Mouse (Mus musculus) C2C12 (cell line): ENCODE results near the gene Emp2. TPM values are rescaled to one million over a fixed set of nuclear protein-coding genes. Genes with fewer than 3 reads are reported as not detected.
"Not testable (repeated sequence)": the region's sequence is repeated elsewhere in the genome, so short reads cannot be mapped to it uniquely, and the experiment has no call there.

Experiments used
- H3K27me3 ChIP-seq: one replicate; pipeline ENCODE4 v1.6.1; 2011; ENCODE audit not compliant: control insufficient read depth, insufficient read depth, insufficient read length
- H3K36me3 ChIP-seq: one replicate; pipeline ENCODE4 v1.6.1; 2011; ENCODE audit not compliant: control insufficient read depth, insufficient read depth
- H3K4me3 ChIP-seq: one replicate; pipeline ENCODE4 v1.5.1; 2011; ENCODE audit warnings: mild to moderate bottlenecking, control low read depth; ENCODE audit not compliant: poor library complexity, insufficient read depth, severe bottlenecking
- H3K79me2 ChIP-seq: one replicate; pipeline ENCODE4 v1.6.1; 2011; ENCODE audit not compliant: control insufficient read depth, insufficient read depth
- H3K79me3 ChIP-seq: one replicate; pipeline ENCODE4 v1.6.1; 2011; ENCODE audit warnings: low read depth, control low read depth
- H3ac ChIP-seq: one replicate; pipeline ENCODE3; 2011; ENCODE audit warnings: low read depth; ENCODE audit not compliant: control insufficient read depth, insufficient read length
- CEBPB ChIP-seq: IDR thresholded peaks from one replicate; pipeline ENCODE4 v1.6.1; 2011; ENCODE audit warnings: low read depth, mild to moderate bottlenecking, control low read depth, moderate library complexity
- CTCF ChIP-seq: IDR thresholded peaks from one replicate; pipeline ENCODE4 v1.5.1; 2011; ENCODE audit not compliant: control insufficient read depth, insufficient read depth, insufficient read length
- FOSL1 ChIP-seq: IDR thresholded peaks from one replicate; pipeline ENCODE4 v1.8.0; 2011; ENCODE audit warnings: mild to moderate bottlenecking, low read length; ENCODE audit not compliant: poor library complexity, insufficient read depth, severe bottlenecking
- MAX ChIP-seq: IDR thresholded peaks from one replicate; pipeline ENCODE4 v1.6.1; 2011; ENCODE audit warnings: mild to moderate bottlenecking, control low read depth
- MYOD1 ChIP-seq: IDR thresholded peaks from one replicate; pipeline ENCODE4 v1.6.1; 2011; ENCODE audit warnings: low read depth; ENCODE audit not compliant: control insufficient read depth, insufficient read length
- MYOG ChIP-seq: IDR thresholded peaks from one replicate; pipeline ENCODE4 v1.6.1; 2011; ENCODE audit not compliant: control insufficient read depth, insufficient read length; ENCODE audit errors: extremely low read depth
- USF1 ChIP-seq: IDR thresholded peaks from one replicate; pipeline ENCODE4 v1.6.1; 2011; ENCODE audit warnings: low read depth, mild to moderate bottlenecking, control low read depth, moderate library complexity
- polyA plus RNA-seq: library from polyadenylated mRNA; unstranded; fragments of >200 nt; fragmentation: generic; extraction: Trizol; gene quantifications from one replicate; pipeline ENCODE4 v1.2.1, GENCODE M21; 2012; ENCODE audit warnings: missing spikeins

Gene Emp2
- polyA plus RNA-seq, 1 experiment, result 41.2 TPM

DNA sequence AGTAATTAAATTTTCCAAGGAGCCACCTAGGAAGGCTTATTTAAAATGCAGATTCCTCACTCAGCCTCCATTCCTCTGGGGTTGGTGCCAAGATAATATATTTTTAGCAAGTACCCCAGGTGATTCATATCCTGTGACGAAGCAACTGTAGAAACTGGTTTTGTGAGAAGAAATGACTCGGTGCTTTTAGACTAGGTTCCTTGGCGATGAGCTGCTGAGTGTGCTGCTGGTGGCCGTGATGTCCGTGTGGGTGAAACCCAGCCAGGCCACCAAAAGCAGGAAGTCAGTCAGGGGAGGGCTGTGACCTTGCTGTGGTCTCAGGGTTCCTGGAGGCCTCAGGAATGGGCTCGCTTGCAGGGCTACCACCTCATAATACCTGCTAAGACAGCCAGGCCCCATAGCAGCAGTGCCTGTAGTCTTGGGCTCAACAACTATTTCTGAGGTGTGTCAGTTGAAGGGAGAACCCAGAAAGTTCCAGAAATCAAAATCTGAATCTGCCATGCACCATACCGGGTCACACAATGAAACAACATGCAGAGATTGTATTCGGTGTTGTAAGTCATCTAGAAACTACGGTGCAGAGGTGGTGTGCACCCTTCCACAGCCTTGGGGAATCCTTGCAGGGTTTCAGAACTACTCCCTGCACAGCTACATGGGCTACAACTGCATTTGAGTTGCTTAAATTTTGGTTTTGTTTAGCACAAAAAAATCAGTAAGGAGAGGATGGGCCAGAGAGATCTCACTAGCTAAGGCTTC, 27.1 kb downstream of the Emp2 start:
- Histone ChIP-seq H3K27me3 (no peaks in the 10 kb centered on the region), H3K4me3 (no peak overlapping the region), H3K79me3 (no peaks in the 10 kb centered on the region), H3K79me2 (no peaks in the 10 kb centered on the region), H3ac (no peak overlapping the region), H3K36me3 (peaks cover 14% of the 10 kb centered on the region)
- TF ChIP-seq MYOG (no peak), MYOD1 (no peak), MAX (peak; percentile 26), CEBPB (no peak), CTCF (no peak), FOSL1 (peak; percentile 31), USF1 (no peak)

GRCm38 (mm10) chr16:10281890-10282289, 31.9 kb downstream of the Emp2 start:
- Histone ChIP-seq H3K27me3 (no peaks in the 10 kb centered on the region), H3K79me3 (no peaks in the 10 kb centered on the region), H3K79me2 (no peaks in the 10 kb centered on the region), H3K4me3 (no peak overlapping the region), H3K36me3 (no peaks in the 10 kb centered on the region), H3ac (no peak overlapping the region)
- TF ChIP-seq CTCF, result no peak
- no peak for TF ChIP-seq USF1
- no peak for TF ChIP-seq CEBPB
- TF ChIP-seq MAX, result no peak
- no peak for TF ChIP-seq FOSL1
- no peak for TF ChIP-seq MYOD1
- TF ChIP-seq MYOG, result no peak

GRCm38 (mm10) chr16:10280286-10280951, 33.3 kb downstream of the Emp2 start:
- no peaks in the 10 kb centered on the region for H3K36me3 ChIP-seq
- H3K27me3 ChIP-seq, result no peaks in the 10 kb centered on the region
- peak; percentile 70 for TF ChIP-seq CTCF
- TF ChIP-seq FOSL1, result no peak
- no peaks in the 10 kb centered on the region for H3K79me3 ChIP-seq
- H3K4me3 ChIP-seq, result no peak overlapping the region
- no peaks in the 10 kb centered on the region for H3K79me2 ChIP-seq
- no peak overlapping the region for H3ac ChIP-seq

DNA sequence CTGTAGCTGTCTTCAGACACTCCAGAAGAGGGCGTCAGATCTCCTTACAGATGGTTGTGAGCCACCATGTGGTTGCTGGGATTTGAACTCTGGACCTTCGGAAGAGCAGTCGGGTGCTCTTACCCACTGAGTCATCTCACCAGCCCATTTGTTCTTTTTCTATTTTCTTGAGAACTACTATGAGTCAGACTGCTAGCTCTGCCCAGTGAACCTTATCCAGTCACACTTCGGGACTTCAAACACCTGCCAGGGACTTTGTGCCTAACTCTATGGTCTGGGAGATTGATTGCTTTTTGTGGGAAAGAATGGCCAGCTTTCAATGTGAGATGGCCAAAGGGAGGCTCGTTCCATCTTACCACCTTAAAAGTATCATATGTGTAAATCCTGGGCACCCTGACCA, 37.0 kb downstream of the Emp2 start:
- H3K79me3 ChIP-seq, H3K4me3 ChIP-seq, H3ac ChIP-seq, H3K36me3 ChIP-seq, H3K27me3 ChIP-seq, H3K79me2 ChIP-seq: not testable (repeated sequence)

DNA sequence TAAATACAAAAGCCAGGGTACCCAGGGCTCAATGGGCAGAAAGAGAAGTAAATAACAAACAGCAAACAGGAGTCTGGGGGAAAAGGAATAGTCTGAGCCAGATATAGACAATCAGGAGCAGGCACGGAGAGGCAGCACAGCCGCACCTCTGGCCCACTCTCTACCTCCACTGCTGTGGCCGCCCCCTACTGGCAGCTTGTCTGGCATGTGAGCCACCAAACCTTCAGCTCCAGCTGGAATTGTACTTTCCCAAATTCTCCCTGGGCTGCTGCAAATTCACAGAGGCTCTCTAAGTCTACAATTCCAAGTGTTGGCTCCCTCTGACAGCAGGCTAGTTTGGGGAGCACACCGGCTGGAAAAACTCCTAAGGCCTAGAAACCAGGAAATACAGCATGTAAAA, 39.3 kb downstream of the Emp2 start:
- no peaks in the 10 kb centered on the region for H3K79me2 ChIP-seq
- no peaks in the 10 kb centered on the region for H3K79me3 ChIP-seq
- TF ChIP-seq MYOG, result no peak
- TF ChIP-seq USF1, result no peak
- TF ChIP-seq MAX, result no peak
- peak; percentile 21 for TF ChIP-seq CTCF
- no peak for TF ChIP-seq FOSL1
- TF ChIP-seq CEBPB, result no peak

DNA sequence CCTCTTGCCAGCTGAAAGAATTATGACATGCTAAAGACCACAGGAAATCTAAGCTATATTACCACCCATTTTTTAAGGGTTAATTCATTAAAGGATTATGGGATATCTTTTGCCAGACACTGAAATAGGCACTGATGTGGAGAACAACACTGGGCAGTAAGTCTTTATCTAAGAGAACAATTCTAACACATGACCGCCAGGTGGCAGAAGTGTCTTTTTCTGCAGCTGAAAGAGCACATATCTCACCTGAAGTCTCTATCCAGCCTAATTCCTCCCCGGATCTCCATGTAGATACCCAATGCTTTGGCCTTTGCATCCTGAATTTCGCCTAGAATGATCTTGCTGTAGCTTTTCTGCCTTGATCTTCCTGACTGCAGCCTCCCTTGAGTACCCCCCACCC, 41.5 kb downstream of the Emp2 start:
- Histone ChIP-seq H3K4me3 (no peak overlapping the region), H3K79me2 (no peaks in the 10 kb centered on the region), H3ac (no peak overlapping the region), H3K27me3 (peaks cover 8% of the 10 kb centered on the region), H3K36me3 (no peaks in the 10 kb centered on the region), H3K79me3 (no peaks in the 10 kb centered on the region)
- TF ChIP-seq CTCF (peak; percentile 31), FOSL1 (no peak)

More for the DNA sequence above, 39.3 kb downstream of the Emp2 start:
- H3K36me3 ChIP-seq, result no peaks in the 10 kb centered on the region
- no peak overlapping the region for H3K4me3 ChIP-seq
- no peak overlapping the region for H3ac ChIP-seq
- H3K27me3 ChIP-seq, result peaks cover 3% of the 10 kb centered on the region
